Mouse (Mus musculus) layer of hippocampus, adult 2 months (tissue): ENCODE measurements around the gene Mvb12b. TPM values are rescaled to one million over a fixed set of nuclear protein-coding genes. Genes with fewer than 3 reads are reported as not detected.

Experiments
- DNase-seq, 2 experiments: peaks; one replicate each; pipeline ENCODE4 v3.0.0; 2022; ENCODE audit warnings: low spot score in 2 of 2
- H3K27ac ChIP-seq: fragments of 200-600 bp; 2 replicates; pipeline ENCODE4 v1.8.1; 2022
- H3K4me3 ChIP-seq: fragments of 200-600 bp; 2 replicates; pipeline ENCODE4 v1.8.1; 2022; ENCODE audit warnings: mild to moderate bottlenecking
- CTCF ChIP-seq: fragments of 200-600 bp; conservative IDR thresholded peaks from 2 replicates; pipeline ENCODE4 v1.8.1; 2022; ENCODE audit warnings: antibody characterized with exemption, mild to moderate bottlenecking, moderate library complexity
- total RNA-seq, 2 experiments: library from RNA; stranded (reverse); gene quantifications; 2 replicates each; pipeline ENCODE4 v1.2.3; 2021

Gene Mvb12b
- total RNA-seq, 2 experiments from 2014 or later, result 82.0 to 83.6 TPM

GRCm38 (mm10) chr2:33826777-33827176 is 61.0 kb downstream of the Mvb12b start:
- Histone ChIP-seq H3K4me3 (no peak overlapping the region), H3K27ac (no peak overlapping the region)
- no peak for TF ChIP-seq CTCF
- no peak for DNase-seq

- Histone ChIP-seq H3K4me3 (no peak overlapping the region), H3K27ac (no peak overlapping the region)
- no peak for DNase-seq
- no peak for TF ChIP-seq CTCF
Observed at GRCm38 (mm10) chr2:33824935-33825514, 62.7 kb downstream of the Mvb12b start.

DNA sequence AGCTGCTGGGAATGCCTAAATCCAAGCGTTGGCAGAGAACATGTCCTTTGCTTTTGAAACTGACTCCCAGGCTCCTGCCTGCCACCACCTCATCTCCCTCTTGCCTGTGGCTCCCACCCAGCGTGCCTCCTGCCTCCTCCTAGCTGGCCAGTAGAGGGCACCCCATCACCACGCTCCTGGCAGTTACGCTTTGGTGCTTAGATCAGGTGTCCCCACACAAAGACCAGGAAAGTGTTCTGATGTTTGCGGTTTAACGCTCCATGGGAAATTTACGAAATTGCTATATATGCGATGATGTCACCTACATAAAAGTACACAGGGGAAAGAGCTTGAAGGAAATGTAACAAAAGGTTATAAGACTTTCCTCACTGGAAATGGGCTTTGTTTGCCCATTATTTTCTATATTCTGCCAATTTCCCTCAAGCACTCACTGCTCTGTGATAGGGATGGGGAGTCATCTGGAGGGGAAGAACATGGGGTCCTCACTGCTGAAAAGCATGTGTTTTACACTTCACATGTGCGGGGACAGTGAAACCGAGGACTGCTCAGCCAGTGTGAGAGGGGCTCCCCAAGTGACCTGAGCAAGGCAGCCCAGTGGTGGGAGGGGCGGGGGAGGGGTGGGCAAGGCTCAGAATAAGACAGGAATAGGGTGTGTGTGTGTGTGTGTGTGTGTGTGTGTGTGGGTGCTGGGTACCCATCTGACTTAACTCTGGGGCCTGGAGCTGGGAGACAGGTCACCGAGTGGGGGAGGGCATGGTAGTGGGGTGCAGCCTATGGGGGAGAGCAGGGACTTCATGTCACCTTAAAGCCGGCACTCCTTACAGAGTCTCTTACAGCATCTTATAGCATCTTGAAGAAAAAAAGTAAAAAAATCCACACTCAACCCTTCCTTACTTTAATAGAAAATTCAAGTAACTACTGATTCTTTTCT is 65.8 kb downstream of the Mvb12b start:
- DNase-seq, result peak; percentile 83 to 92
- peak; percentile 99; the same call in 1 of the 2 replicates for TF ChIP-seq CTCF
- Histone ChIP-seq H3K4me3 (no peak overlapping the region), H3K27ac (no peak overlapping the region)

- TF ChIP-seq CTCF, result no peak
- no peak overlapping the region for H3K4me3 ChIP-seq
- no peak for DNase-seq
- no peak overlapping the region for H3K27ac ChIP-seq
Observed at GRCm38 (mm10) chr2:33820450-33820849, 67.3 kb downstream of the Mvb12b start.

DNA sequence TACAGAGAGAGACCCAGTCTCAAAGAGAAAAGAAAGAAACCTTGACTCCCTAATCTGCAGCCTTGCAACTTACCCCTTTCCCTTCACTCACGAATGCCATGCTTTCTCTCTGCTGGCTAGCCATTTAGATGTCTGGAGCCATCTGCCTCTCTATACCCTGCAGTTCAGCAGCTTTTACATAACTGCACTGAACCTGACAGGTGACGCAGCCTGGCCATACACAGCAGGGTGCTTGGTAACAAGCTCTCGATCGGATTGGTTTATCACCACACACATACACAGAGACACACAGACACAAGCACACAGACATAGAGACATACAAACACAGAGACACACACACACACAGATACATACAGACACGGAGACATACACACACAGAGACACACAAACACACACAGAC is 67.7 kb downstream of the Mvb12b start:
- H3K27ac ChIP-seq, result no peak overlapping the region
- no peak for TF ChIP-seq CTCF
- no peak for DNase-seq
- H3K4me3 ChIP-seq, result no peak overlapping the region

GRCm38 (mm10) chr2:33818385-33818784 is 69.4 kb downstream of the Mvb12b start:
- no peak for DNase-seq
- Histone ChIP-seq H3K4me3 (no peak overlapping the region), H3K27ac (no peak overlapping the region)
- no peak for TF ChIP-seq CTCF

GRCm38 (mm10) chr2:33817663-33818346 is 69.9 kb downstream of the Mvb12b start:
- no peak for DNase-seq
- no peak overlapping the region for H3K4me3 ChIP-seq
- TF ChIP-seq CTCF, result no peak
- no peak overlapping the region for H3K27ac ChIP-seq

GRCm38 (mm10) chr2:33817080-33817479 is 70.7 kb downstream of the Mvb12b start:
- no peak for DNase-seq
- TF ChIP-seq CTCF, result no peak
- Histone ChIP-seq H3K27ac (no peak overlapping the region), H3K4me3 (no peak overlapping the region)

GRCm38 (mm10) chr2:33814581-33814980 is 73.2 kb downstream of the Mvb12b start:
- H3K27ac ChIP-seq, result no peak overlapping the region

GRCm38 (mm10) chr2:33813501-33814240 is 74.1 kb downstream of the Mvb12b start:
- DNase-seq, result no peak
- no peak overlapping the region for H3K27ac ChIP-seq
- no peak overlapping the region for H3K4me3 ChIP-seq
- no peak for TF ChIP-seq CTCF

More at GRCm38 (mm10) chr2:33814581-33814980, 73.2 kb downstream of the Mvb12b start:
- H3K4me3 ChIP-seq, result no peak overlapping the region
- TF ChIP-seq CTCF, result no peak
- no peak for DNase-seq

GRCm38 (mm10) chr2:33812980-33813379 is 74.8 kb downstream of the Mvb12b start:
- Histone ChIP-seq H3K4me3 (no peak overlapping the region), H3K27ac (no peak overlapping the region)
- no peak for DNase-seq
- no peak for TF ChIP-seq CTCF

DNA sequence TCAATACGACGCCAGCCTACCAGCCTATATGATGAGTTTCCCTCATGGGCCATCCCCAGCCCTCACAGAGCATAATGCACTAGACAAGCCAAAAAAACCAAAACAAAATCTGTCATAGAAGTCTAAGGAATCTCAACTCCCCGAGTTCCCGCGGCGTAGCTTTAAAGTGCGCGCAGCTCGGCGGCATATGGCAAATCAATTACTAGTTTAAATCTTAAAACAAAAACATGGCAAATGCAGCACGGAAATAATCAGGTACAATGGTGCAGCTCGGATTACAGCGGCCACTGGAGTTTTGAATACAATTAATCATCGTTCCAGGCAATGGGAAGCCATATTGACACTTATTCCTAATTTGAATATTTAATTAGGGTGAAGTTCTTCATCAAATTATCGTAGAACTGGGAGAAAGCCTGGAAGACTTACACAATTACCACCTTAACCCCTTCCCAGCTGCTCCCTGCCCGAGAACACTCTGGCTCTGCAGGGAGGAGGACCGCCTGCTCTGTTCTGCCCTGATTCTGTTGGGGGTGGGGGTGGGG is 76.3 kb downstream of the Mvb12b start:
- no peak overlapping the region for H3K4me3 ChIP-seq
- TF ChIP-seq CTCF, result no peak
- no peak overlapping the region for H3K27ac ChIP-seq
- no peak for DNase-seq
